Mouse (Mus musculus) frontal cortex, postnatal 10 days (tissue): Measurements from ENCODE around the gene Rab3a.

ENCODE experiments used
- DNase-seq, 2 experiments: peaks; one replicate each; pipeline ENCODE4 v3.0.0; 2022; ENCODE audit warnings: low spot score in 2 of 2, mixed read lengths in 1 of 2

The Rab3a gene

DNA sequence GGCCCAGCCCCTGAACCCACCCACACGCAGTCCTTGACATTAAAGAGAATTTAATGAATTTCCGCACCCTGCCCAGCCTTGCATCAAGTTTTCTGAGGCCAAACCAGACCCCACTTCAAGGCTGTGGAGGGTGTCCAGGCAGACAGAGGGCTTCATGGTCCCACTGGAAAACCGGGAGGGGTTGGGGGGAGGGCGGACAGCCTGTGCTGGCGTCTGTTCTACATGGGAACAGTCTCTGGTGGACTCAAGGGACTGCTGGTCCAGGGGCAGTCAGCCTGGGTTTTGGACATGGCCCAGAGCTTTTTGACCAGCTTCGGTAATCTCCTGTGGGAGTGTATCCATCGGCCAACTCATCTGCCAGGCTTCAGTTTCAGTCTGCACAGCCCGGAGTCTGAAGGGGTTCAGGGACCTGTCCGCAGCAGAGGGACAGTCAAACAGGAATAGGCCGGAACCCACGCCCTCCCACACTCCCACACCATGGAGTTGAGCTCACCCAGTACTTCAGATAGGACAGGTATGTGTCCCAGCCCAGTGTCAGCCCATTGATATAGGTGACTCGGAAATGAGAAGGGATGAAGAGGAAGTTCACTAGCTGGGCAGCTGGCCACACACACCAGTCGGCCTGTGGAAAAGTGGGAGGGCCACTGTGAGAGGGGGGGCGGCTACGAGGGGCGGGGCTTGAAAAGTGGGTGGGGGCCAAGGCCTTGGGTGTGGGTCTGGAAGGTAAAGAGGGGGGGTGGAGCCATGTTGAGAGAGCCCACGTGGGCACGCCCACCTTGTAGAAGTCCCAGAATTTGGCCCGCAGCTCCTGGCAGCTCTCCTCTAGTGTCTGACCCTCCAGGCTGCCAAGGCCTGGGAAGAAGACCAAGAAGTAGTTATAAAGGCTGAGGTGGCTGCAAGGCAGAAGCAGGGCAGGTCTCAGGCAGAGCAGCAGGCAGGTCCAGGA, 4.4 kb downstream of the Rab3a start:
- DNase-seq: peak; percentile 16 to 44

DNA sequence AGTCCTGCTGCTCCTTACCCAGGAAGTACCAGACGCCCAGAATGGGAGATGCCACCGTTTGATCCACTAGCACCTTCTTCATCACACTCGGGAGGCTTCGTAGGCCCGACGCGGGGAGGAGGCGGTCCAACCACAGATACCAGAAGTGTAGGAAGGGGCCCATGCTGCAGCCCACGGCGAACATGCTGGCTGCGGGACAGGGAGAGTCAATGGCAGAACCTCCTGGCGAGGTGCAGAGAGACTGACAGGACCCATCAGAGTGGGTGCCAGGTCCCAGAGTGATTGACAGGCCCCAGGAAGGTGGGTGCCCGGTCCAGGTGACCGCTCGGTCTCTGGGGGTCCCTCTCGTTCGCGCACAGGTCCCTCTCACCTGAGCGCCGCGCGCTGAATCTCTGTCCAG, 5.9 kb downstream of the Rab3a start:
- DNase-seq: no peak

DNA sequence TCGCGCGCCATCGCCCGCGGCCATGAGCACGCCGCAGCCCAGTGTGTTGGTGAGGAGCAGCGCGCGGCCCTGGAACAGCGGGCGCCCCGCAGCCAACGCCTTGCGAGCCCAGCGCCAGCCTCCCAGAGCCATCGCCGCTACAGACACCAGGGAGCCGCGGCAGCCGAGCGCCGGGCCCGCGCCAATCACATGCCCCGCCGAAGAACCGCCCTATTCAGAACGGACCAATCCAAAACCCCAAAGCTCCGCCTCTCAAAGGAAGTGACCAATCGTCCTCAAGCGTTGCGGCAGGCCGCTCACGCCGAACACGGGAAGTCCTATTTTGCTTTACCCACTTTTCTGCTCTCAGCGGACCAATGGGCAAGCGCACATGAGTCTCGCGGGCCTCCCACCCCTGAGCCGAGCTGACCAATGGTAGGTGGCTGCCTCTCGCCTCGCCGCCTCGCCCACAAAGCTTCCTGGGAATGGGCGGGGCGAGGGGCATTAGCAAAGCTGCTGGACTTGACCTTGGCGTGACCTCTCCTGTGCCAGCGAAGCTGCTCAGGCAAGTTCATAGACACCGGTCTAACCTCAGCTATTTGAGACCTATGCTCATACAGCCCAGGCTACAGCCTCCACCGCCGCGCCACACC, 6.4 kb downstream of the Rab3a start, which contains the start of gene Mpv17l2:
TSS of gene Mpv17l2 (minus strand) at position 172 of the 632 bp plus-strand sequence.
- DNase-seq: peak; percentile 95 to 96

DNA sequence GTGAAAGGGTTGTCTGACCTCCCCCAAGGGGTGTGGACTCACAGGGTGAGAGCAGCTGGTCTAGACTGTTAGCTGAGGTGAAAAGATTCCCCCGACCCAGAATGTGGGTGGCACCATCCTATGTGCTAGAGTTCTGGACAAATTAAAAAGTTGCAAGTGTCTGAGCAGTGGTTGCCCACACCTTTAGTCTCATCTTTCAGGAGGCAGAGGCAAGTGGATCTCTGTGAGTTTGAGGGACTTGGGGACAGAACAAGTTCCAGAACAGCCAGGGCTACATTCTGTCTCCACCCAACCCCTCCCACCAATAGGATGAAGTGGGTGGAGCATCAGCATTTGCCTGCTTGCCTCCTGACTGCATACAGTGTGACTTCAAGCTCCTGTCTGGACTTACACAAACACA, 7.6 kb downstream of the Rab3a start:
- DNase-seq: no peak

DNA sequence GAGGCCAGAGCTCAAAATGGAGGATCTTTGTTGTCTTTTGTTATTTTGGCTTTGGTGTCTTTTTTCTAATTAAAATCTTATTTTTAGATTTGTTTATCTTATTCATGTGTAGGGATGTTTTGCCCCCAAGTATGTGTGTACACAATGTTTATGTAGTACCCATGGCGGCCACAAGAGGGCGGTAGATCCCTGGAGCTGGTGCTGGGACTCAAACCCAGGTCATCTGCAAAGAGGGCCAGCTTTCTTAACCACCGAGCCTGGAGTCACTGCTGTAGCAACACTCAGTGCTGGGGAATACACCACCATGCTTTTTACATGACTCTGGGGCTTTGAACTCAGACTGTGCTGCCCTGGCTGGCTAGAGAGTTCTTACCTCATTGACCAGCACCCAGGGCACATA, 8.9 kb downstream of the Rab3a start:
- no peak for DNase-seq

DNA sequence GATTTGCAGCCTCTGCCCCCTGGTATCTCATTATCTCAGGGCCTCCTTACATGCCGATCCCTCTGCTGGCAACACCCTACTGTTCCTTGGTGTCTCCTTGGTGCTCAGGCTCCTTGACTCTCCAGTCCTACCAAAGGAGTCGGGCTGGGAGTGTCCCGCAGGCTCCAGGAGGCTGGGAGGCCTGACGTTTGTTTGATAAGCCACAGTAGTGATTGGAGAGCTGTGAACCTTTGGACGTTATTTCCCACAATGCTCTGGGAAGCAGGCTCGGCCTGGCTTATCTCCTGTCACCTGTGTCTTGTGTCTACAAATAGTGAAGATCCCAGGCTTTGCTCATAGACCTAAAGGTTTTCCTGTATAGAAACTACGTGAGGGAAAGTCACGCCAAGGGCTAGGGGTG, 9.5 kb downstream of the Rab3a start:
- DNase-seq: no peak

DNA sequence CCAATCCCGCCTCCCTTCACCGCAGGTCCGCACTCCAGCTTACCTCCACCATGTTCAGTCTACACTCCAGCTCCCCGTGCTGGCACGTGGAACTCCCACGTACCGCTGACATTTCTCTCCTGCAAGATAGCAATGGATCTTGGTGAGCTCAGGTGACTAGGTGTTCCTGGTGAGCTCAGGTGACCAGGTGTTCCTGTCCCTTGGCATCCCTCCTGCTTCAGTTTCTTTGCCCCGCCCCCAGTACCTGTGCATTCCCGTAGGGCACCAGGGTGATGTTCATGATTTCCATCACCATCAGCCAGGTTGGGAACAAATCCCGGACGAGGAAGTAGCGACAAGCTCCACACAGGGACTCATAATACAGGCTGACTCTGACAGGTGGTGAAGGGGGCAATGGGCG, 10.2 kb downstream of the Rab3a start:
- no peak for DNase-seq

DNA sequence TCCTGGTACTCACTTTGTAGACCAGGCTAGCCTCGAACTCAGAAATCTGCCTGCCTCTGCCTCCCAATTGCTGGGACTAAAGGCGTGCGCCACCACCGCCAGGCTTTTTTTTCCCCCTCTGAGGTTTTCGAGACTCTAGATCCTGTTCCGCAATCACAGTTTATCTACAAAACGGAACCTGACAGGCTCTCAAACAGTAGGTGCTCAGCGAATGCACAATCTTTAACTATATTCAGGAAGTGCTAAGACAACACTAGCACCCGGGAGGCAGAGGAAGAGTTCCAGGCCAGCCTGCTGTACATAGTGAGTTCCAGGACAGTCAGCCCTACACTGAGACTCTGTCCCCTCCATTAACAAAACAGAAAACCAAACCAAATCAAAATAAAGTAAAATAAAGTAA, 10.8 kb downstream of the Rab3a start:
- DNase-seq: no peak

DNA sequence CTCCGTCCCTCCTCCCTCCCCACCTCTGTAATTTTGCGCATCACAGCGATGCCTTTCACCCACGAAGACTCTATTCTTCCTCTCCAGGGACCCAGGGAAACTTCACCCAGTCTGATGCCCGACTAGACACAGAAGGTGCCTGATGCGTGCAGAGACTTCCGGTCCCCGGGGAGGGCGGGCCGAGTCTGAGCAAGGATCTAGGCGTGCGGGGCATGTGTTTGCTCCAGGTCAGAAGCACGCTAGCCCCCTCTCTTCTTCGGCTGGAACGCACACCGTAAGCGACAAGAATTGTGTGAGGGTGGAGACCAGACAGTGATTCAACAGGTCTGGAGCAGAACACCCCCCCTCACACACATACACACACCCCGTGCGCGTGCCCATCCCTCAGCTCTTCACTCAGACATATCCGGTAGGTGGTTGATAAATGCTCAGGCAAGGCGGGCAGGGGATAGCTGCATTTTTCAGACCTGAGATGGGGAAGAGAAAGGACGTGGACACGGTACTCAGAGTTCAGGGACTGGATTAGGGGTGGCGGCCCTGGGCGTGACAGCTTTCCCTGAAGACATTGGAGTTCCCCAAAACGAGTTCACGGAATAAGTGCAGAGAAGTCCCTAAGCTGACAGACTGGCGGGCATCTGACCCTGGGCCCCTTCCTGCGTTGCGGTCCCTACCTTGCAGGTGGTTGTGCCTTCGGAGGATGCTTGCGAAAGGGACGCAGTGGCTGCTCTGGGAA, 11.5 kb downstream of the Rab3a start:
- DNase-seq: no peak

DNA sequence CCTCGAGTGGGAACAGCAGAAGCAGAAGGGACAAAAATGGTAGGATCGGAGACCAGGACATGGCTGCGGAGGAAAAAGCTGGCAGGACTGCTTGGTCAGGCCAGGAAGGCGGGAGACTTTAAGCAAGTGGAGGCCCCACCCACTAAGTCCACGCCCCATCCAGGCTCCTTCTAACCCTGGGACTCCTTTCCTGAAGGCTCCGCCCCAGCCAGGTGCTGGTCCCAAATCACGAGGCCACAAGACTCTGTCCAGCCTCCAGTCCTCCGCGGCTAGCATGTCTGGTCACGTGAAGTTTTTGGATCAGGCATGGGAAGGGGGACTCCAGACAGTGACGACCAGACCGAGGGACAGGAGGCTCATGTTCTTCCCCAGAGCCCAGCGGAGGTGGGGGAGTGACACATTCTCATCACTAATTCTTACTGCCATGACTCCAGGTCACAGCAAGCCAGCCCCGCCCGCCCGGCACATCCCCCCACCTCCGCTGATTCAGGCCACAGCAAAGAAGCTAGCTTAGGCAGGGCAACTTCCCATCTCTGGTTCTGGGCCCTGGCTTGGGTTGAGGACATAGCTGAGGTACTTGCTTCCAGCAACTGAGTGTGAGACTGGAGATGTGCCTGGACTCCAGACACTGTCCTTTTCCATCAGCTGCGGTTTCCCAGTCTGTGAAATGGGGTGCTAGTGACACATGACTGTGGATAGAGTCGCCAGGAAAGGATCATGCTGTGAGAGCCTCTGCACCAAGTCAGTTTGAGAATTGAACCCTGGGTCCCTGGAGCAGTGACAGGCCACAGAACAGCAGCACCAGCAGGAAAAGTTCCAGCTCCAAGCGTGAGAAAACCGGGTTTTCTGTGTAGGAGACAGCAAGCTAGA, 12.3 kb downstream of the Rab3a start:
- DNase-seq: no peak

DNA sequence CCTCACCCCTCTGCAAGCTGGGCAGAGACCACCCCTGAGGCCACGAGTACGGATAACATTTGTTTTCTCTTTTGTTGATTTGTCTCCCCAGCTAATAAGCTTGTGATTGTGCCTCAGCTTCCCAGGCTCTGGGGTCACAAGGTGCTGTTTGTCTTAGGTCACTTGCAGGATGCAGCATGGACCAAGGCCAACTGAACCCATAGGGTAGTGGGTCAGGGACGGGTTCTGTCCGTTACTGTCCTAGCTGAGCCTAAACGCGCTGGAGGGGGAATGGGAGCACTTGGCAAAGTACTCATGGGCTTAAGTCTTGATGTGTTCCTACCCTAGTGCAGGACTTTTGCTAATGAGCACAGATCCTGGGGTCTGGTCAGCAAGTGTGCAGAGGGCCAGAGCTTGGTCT, 13.0 kb downstream of the Rab3a start:
- no peak for DNase-seq

DNA sequence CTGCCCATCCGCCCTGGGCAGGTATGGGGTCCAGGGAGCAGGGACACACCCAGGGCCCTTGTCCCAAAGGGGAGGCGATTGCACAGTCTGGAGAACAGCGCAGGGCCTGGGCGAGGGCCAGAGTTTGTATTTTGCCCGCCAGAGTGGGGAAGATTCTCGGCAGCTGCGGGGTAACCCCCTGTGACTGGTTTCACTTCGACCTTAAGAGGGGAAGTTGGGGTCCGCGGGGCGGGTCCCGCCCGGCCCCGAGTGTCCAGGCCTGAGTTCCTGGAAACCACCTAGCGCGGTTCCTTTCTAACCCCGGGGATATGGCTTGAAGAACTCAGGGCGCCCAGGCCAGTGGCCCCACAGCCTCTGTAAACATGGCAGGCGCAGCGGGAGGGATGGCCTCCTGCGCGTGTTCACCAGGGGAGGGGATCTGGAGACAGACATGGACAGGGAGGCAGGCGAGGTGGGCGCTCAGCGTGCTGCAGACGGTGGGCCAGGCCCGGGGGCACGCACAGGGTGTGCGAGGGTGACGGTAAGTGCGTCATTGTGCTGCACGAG, 13.8 kb downstream of the Rab3a start:
- DNase-seq: no peak

DNA sequence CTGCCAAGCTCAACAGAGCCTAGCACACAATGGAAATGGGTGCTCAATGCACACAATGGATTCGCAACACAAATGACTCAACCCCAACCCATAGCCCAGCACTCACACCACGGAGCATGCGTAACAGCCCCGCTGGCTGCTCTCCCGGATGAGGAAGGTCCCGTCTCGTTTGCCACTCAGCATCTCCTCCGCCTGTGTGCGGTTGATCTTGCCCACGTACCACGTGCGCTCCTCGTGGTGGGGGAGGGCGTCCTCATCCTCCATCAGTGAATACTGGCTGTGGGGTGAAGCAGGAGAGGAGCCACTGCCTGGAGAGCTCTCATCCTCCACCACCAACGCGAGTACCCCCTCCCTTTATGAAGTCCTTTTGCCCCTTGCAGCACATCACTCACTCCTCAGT, 14.5 kb downstream of the Rab3a start:
- DNase-seq: no peak

DNA sequence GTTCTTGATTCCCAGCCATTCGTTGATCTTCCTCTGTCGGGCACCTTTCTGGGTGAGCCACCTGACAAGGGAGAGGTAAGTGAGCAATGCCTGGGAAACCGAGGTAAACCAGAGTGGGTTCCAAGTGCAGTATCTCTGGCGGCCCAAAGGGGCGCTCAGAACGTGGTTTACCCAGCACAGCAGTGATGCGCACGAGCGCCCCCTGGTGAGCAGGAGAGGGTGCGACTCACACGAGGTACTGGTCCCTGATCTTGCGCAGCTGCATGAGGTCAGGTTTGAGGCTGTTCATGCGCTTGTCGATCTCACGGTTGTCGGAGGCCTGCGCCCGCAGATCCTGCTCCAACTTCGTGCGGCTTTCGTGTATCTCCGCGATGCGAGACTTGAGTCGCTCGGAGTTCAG, 14.9 kb downstream of the Rab3a start:
- DNase-seq: peak; percentile 89 to 94

DNA sequence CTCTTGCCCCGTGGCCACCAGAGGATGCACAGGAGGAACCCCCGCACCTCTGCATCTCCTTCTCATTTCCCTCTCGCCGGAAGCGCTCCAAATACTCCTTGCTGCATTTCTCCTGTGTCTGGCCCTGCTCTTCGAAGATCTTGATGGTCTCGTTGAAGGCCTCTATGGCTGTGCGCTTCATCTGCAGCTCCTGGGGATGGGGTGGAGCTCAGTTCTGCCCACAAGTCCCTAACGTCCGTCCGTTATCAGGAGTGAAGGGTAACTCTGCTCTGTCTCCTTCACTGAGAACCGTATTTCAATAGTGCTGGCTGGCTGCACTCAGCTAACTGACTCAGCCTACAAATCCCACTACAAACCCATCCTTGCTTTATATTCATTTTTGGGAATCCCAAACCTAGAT, 15.4 kb downstream of the Rab3a start:
- no peak for DNase-seq

DNA sequence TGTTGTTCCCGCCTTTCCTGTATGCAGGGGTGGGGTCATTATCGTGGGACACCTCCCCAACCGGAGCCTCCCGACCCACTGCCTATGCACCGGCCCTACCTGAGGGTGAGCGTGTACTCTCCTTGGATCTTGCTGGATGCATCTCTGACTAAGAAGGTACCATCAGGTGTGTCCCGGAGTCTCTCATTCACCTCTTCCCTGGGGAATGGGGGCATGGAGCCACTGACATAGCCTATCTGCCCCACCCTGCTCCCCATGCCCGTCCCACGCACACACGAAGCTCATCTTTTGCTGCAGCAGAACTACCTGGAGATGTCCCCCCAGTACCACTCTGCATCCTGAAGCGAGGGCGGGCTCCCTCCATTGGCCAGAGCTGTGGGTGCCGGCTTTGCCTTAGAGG, 16.3 kb downstream of the Rab3a start:
- DNase-seq: no peak

DNA sequence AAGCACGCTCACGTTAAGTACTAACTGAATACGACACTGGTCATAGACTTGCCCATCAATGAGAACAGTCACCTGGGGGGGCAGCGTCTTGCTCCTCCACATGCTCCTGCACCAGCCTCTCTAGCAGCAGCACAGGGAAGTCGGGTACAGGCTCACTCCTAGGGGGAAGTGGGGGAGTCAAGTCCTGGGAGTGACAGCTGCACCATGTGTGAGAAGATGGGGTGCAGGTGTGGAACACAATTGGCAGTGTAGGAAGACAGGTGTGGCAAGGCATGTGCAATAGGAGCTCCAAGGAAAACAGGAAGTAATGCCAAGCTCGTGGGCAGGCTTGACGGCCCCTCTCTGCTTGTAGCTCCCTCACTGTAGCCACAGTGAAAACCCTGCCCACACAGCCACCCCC, 16.7 kb downstream of the Rab3a start:
- DNase-seq: no peak

DNA sequence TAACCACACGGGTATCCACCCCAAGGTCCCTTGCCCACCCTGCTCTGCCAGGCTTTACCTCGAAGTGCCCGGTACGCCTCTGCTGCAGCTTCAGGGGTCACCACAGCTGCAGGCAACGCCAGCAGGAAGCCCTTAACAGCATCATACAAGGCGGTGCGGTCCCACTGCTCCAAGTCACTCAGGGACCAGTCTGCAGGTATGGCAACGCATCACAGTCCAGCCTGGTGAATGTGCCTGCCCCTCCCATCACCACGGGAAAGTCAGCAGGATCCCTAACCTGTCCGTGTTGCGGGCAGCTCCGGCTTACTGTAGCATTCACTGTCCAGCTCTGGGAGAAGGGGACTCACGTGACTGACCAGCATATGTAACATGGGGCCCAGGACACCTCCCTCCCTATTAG, 17.6 kb downstream of the Rab3a start:
- no peak for DNase-seq

DNA sequence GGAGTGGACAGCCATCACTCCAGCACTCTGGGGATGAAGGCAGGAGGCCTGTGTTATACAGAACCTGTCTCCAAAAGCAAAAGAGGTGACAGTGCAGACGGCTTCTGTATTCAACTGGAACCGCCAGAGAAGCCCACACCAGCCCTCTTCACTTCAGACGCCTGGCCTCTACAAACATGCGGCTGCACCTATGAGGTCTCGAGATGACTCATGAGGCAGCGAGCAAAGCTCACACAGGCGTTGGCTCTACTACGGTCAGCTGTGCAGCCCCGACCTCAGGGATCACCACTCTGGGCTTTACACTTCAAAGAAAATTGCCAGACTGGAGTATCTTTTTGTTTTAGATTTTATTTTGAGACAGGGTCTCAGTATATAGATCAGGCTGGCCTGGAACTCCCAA, 18.4 kb downstream of the Rab3a start:
- DNase-seq: no peak

DNA sequence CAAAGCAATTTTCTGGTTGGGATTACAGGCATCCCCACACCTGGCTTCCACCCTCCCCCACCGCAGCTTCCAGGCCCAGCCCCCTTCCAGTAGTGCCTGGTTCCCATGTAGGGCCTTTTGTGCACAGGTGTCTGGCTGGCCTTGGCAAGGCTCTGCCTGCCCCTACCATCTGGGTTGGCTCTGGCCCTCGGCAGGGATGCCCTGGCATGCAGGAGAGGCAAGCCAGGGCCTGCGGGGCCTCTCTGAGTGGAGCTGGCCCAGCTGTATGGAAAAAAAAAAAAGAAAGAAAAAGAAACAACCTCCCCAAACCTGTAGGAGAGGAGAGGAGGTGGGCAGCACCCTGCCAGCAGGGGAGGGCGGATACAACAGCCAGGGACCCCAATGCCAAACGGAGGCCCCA, 18.9 kb downstream of the Rab3a start:
- no peak for DNase-seq

DNA sequence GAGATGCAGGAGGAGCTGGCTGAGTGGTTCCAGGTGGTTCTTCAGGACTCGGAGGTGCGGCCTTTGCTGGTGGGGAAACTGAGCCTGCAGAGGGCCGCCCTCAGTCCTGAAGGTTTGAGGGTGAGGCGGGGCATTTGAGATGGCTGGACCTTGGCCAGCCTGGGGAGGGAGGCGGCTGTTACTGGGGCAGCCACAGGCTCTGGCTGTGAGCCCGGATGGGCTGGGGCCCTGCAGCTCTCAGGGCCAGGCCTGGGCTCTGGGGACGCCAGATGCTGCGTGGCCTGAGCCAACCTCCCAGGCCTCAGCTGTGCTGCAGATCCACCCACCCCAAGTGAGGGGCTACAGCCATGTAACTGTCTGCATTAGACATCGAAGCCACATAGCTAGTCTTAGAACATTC, 19.4 kb downstream of the Rab3a start:
- peak; percentile 70 to 73 for DNase-seq
